Mouse (Mus musculus): Measurements from ENCODE around the gene Il20rb.

Il20rb gene

GRCm38 (mm10) chr9:100470936-100471604, 15.5 kb downstream of the Il20rb start:
- DNase-seq (ENCODE audit: low read depth in 1 of 2, low spot score in 2 of 2), result no peak

GRCm38 (mm10) chr9:100470228-100470627, 16.4 kb downstream of the Il20rb start:
- no peak for DNase-seq (ENCODE audit: low read depth in 1 of 2, low spot score in 2 of 2)

DNA sequence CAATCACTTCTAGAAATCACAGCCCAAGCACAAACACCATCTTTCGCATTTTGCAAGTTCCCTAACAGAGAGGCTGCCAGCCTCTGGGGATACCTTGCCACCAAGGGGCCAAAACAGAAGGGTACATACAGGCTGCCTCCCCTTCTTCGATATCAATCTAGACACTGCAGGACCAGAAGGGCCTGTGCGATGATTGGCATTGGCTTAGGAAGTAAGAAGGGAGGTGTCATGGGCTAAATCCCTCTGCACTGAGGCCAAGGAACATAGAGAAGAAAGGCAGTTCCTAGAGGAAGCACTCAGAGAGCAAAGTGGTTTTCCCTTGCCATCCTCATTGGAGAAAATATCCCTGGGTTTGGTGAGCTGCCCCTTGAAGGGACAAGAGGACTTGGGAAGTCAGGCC, 16.9 kb downstream of the Il20rb start:
- DNase-seq (ENCODE audit: low read depth in 1 of 2, low spot score in 2 of 2), result no peak

- no peak for DNase-seq (ENCODE audit: low read depth in 1 of 2, low spot score in 2 of 2)
Measured at GRCm38 (mm10) chr9:100468151-100468550, 18.4 kb downstream of the Il20rb start.

DNA sequence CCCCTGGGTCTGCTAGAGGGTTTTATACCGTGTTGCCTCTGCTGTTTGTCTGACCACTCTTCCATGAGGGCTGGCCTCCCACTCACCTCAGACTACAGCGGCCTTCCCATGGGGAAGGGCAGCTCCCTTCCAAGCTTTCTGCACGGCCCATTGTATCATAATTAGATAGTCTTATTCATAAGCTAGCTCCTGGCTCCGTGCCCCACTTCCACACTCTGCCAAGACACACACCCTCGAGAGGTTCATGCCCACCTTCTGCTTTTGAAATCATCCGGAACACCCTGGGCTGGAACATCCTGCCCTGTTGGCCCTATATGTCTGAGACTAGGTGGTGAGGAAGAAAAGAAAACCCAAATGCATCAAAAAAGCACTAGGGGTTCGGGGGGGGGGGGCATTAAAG, 18.9 kb downstream of the Il20rb start:
- DNase-seq (ENCODE audit: low read depth in 1 of 2, low spot score in 2 of 2), result no peak

GRCm38 (mm10) chr9:100466743-100467142, 19.8 kb downstream of the Il20rb start:
- DNase-seq (ENCODE audit: low read depth in 1 of 2, low spot score in 2 of 2), result no peak

DNA sequence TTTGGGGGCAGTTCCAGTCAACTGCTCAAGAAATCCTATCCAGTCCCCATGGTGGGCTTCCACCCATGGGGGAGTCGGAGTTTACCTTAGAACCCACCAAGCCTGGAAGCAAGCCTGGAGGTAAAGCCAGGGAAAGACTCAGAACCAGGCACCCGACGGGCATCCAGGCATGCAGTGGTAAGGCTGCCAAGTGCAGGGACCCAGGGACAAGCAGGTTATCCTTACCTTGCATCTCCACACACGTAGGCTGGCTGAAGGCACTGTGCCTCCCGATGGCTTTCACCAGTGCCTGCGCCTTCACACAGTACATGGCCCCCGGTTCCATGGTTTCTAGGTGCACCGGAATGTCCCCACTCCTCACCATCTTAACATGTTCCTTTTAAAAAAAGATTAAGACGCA, 20.6 kb downstream of the Il20rb start:
- no peak for DNase-seq (ENCODE audit: low read depth in 1 of 2, low spot score in 2 of 2)

DNA sequence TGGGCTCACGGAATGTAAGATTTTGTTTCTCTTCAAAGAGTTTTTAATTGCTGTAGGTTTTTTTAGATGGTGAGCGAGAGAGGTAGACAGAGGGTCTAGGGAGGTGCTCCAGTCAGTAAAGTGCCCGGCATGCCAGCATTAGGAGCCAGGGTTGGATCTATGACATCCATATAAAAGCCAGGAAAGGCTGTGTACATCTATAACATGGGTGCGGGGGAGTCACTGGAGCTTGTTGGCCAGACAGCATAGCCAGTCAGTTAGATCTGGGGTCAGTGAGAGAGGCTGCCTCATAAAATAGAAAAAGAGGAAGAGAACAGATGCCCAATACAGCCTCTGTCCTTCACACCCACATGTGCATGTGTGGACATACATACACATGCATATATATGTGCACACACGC, 21.2 kb downstream of the Il20rb start:
- DNase-seq (ENCODE audit: low read depth in 1 of 2, low spot score in 2 of 2), result no peak

DNA sequence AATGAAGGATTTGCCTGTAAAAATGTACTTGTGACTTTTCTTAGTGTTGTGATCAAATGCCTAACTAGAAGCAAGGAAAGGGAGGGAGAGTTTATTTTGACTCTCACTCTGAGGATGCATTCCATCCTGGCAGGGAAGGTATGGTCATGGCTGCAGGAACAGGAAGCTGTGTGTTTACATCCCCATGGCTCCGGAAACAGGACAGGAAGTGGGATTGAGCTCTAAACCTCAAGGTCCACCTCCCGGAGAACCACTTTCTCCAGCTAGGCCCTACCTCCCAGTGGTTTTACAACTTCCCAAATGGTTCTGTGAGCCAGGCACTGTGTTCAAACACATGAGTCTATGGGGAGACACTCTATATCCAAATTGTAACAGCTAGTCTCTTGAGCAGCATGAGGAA, 22.8 kb downstream of the Il20rb start:
- DNase-seq (ENCODE audit: low read depth in 1 of 2, low spot score in 2 of 2), result no peak

- no peak for DNase-seq (ENCODE audit: low read depth in 1 of 2, low spot score in 2 of 2)
Measured at GRCm38 (mm10) chr9:100462098-100462497, 24.5 kb downstream of the Il20rb start.

DNA sequence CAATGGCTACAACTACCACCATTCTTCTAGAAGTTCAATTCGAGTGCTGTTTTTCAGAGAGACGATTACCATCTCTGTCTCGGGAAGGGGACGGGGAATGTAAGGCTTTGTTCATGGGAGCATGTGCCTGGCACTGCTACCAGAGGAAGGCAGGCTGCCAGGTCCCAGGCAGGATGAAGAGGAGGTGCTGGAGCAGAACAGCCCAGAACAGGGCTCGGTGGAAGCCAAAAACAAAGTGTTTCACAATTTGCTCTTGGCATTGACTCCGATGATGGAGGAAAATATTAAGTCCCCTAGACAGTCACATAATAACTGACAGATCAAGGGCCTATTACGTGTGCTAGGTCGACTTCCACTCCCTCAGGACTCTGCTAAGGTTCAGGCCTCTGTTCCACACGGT, 24.9 kb downstream of the Il20rb start:
- no peak for DNase-seq (ENCODE audit: low read depth in 1 of 2, low spot score in 2 of 2)

DNA sequence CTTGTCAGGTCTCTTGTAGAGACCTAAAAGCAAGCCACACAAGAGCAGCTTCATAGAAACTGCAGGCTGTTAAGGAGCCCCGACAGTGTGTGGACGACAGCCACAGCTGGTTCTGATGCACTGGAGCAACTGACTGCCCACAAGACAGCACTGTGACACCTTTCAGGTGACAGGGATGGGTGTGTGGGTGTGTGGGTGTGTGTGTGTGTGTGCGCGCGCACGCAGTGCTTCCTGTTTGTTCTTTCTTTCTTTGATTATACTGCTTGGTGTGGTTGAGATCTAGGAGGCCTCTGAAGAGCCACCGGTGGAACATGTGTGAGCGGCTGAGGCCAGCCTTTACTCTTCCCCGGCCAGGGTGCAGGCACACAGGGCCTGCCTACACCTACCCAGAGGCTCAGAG, 26.4 kb downstream of the Il20rb start:
- no peak for DNase-seq (ENCODE audit: low read depth in 1 of 2, low spot score in 2 of 2)

DNA sequence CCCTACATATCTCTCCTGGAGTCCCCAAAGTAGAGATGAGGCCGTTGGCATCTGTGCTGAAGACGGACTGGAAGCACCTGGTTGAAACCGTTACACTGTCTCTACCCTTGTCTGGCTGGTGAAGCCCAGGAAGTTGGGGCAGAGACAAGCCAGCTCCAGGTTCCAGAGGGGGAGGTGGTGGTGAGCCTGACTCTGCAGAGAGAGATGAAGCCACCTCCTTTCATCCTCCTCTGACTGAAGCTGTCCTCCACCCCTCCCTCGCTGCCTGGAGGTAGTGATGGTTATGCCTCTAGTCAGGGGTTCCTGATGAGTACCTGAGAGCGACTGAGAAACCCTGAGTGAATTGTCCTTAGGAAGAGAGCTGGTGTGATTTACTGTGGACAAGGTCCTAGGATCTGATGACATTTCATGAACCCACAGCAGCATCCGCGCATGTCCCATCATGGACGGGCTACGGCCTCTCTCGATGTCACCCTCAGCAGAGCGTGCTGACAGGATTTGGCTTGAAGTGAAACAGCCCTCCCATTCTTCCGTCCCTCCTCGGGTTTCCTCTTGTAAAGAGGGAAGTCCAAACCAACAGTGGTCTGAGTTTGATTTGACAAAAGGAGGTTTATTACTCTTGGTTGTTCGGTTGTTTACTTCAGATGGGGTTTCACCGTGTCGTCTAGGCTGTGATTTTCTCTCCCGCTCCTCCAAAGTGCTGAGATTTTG, 28.5 kb downstream of the Il20rb start:
- DNase-seq (ENCODE audit: low read depth in 1 of 2, low spot score in 2 of 2), result no peak

DNA sequence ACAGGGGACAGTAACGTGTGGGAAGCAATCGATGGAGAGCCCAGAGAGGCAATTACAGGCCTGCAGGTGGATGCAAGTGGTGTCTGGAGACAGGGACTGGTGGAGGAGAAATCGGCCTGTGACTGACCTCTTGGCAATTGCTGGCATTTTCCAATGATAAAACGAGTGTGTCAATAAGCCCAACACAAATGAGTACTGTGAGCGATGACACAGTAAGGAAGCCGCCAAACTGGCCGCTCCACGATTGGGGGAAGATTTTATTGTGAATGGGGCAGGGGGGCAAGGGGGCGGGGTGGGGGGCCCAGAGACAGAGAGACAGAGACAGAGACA, 32.0 kb downstream of the Il20rb start:
- DNase-seq (ENCODE audit: low read depth in 1 of 2, low spot score in 2 of 2), result no peak

DNA sequence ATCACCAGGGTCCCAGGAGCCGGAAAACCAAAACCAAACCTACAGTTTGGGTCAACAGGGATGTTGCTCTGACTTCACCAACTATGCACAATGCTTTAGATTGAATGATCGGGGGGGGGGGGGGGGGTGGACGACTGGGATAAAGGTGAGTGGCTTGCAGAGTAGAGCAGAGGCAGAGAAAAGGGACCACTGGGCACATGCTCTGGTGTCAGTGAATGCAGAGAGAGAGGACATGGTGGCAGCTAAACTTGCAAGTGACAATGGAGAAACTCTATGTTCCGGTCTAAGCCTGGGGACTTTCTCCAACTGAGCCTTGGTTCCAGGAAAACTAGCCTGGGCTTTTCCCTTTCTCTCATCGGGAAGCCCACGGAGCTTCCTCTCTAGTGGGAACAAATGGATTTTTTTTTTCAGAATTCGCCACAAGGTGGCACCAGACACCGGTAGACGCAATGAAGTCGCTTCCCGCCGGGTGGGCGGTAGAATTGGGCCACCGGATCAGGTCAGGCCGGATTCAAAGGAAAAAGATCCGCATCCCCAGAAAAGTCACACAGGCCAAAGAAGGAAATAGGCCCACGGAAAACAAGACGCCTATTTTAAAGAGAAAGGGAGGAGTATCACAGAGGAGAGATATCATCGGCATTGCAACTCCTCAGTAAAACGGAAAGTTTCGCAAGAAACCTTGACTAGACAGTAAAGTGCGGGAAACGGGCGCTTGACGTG, 32.5 kb downstream of the Il20rb start:
- peak; percentile 17 to 36 for DNase-seq (ENCODE audit: low read depth in 1 of 2, low spot score in 2 of 2)

- no peak for DNase-seq (ENCODE audit: low read depth in 1 of 2, low spot score in 2 of 2)
Measured at GRCm38 (mm10) chr9:100452432-100452831, 34.2 kb downstream of the Il20rb start.

DNA sequence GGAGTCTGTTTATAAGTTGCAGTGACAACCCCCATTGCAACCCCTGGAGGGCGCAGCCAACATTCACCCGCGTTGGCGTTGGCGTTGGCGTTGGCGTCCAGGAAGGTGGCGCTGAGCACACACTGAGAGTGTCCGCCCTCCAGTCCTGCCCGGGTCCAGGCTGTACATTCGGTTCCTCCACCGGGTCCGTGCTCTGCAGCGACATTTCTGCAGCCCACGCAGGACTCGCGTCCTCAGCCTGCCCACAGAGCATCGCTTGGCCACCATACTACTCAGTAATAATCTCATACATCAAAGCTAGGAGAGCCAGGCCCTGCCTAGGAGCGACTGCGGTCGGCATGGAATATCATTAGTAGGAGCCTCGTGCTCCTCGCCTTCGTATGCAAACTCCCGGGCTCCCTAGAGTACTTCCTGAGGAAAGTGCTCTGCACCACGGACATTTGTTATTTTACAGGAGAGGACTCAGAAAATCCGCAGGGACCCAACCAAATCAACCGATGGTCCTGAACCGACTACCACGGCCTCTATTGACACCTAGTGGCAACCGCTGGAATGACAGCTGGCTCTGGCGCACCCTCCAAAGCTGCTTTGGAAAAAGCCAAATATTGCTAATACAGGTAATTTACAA, 40.4 kb downstream of the Il20rb start:
- peak in 1 of 2 experiments; percentile 46 for DNase-seq (ENCODE audit: low read depth in 1 of 2, low spot score in 2 of 2)

- peak in 1 of 2 experiments; percentile 37 for DNase-seq (ENCODE audit: low read depth in 1 of 2, low spot score in 2 of 2)
Measured at GRCm38 (mm10) chr9:100440111-100440790, 46.3 kb downstream of the Il20rb start.

GRCm38 (mm10) chr9:100439481-100439880, 47.1 kb downstream of the Il20rb start:
- DNase-seq (ENCODE audit: low read depth in 1 of 2, low spot score in 2 of 2), result no peak

DNA sequence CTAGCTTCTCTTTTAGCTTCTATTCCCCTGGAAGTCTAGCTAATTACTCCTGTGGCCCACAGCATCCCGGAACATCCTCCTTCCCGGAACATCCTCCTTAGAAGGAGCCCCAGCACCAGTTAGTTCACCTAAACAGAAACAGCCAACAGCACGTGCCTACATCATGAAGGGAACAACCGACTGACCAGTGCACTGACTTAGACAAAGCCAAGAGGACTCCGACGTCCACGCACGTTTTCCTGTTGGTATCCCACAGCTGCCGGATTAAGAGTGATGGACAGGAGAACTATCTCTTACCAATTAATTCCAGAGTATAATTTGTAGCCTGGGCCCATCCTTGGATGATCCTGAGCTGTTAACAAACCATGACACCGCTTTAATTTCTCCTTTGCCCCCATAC, 47.6 kb downstream of the Il20rb start:
- DNase-seq (ENCODE audit: low read depth in 1 of 2, low spot score in 2 of 2), result no peak

DNA sequence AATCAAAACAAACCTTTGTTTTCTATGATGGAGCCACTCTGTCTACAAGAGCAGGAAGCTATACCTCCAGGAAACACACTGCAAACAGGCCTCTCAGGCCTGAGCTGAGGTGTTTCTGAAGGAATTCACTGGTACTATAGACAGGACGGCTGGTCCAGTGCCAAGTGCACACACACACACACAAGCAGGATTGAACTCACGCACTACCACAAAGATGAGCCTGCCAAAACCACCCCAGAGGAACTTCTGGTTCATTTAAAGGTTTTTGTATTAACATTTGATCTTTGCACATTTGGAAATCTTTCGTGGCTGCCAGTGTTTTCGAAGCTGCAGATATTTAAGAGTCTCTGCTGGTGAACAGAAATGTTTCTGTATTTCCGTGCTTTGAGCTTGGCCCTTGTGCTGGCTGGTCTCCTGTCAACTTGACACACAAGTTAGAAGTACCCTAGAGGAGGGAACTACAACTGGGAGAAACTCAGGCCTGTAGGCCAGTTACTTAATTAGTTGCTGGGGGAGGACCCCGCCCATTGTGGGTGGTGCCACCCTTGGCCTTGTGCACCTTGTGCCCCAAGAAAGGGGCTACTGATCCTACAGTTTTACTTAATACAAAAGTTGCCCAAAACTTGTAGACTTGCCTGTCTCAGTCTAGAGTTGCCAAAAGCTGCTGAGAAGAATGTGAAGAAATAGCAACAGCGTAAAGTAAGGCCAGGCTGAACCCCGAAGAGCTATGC, 49.6 kb downstream of the Il20rb start:
- DNase-seq (ENCODE audit: low read depth in 1 of 2, low spot score in 2 of 2), result no peak

All from monocyte, adult 2 months (primary cell).